Mouse (Mus musculus) brain, adult 2 months (tissue): ENCODE measurements around the gene Mplkip.

Experiments
- DNase-seq: peaks from one replicate; pipeline ENCODE4 v3.0.0; 2011; ENCODE audit warnings: low read depth, low spot score

Mplkip gene

DNA sequence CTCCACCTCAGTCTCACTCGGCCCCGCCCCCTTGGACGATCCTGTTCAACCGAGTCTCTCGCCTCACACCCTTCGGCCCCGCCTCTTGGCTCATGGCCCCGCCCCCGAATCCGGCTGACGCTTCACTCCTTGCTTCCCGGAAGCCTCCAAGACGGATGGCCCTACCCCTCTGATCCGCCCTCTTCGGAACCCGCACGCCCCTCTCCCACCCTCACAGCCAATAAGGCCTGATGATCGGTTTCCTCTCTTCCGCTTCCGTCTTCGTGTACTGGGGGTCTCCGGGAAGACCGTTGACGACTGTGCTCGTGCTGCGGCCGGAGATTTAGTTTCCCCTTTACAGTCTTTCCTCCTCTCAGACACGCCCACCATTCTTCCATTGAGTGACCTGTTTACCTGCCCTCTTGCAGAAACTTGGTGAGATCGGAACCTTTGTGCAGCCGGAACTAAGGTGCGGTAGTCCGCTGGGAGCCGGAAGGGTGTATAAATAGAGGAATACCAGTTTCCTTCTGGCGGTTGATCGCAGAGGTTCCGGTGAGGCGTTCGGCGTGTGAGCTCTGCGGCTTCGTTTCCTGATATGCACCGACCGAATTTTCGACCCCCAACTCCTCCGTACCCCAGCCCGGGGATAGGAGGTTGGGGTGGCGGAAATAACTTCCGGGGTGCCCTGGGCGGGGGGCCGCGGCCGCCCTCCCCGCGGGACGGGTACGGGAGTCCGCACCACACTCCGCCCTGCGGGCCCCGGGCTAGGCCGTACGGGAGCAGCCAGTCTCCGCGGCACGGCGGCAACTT lies at the start of gene Mplkip, which contains the start of gene Sugct:
Gene Mplkip (plus strand): TSS at position 282 of the 789 bp plus-strand sequence.
Gene Sugct (minus strand): TSS at position 643 of the 789 bp plus-strand sequence.
- DNase-seq = peak; percentile 100

- DNase-seq = no peak
Measured at GRCm38 (mm10) chr13:17667380-17667779, 27.6 kb upstream of the Mplkip start.

GRCm38 (mm10) chr13:17671122-17671521 lies 23.9 kb upstream of the Mplkip start:
- no peak for DNase-seq

- no peak for DNase-seq
Measured at GRCm38 (mm10) chr13:17689461-17689860, 5.5 kb upstream of the Mplkip start.

DNA sequence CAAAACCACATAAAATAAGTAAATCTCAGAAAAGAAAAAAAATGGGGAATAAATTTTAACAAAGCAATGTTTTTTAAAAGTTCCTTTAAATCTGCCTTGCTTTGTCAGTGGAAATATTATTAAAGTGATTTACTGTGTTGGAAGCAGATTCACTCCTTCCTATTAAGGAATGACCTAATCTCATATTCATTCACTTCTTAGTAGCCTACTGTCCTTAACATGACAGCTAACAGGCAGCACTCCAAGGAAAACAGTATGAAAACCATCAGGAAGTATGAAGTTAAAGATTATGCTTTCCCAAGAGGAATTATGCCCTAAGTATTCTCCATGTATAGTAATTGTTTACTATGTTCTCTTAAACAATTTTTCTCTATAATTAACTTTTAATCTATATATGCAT lies 4.3 kb upstream of the Mplkip start:
- DNase-seq = no peak

- no peak for DNase-seq
Measured at GRCm38 (mm10) chr13:17691436-17691835, 3.6 kb upstream of the Mplkip start.

- DNase-seq = peak; percentile 67
Measured at GRCm38 (mm10) chr13:17693816-17694215, 1.2 kb upstream of the Mplkip start.

- peak; percentile 32 for DNase-seq
Measured at GRCm38 (mm10) chr13:17694414-17694813, 578 bp upstream of the Mplkip start.

DNA sequence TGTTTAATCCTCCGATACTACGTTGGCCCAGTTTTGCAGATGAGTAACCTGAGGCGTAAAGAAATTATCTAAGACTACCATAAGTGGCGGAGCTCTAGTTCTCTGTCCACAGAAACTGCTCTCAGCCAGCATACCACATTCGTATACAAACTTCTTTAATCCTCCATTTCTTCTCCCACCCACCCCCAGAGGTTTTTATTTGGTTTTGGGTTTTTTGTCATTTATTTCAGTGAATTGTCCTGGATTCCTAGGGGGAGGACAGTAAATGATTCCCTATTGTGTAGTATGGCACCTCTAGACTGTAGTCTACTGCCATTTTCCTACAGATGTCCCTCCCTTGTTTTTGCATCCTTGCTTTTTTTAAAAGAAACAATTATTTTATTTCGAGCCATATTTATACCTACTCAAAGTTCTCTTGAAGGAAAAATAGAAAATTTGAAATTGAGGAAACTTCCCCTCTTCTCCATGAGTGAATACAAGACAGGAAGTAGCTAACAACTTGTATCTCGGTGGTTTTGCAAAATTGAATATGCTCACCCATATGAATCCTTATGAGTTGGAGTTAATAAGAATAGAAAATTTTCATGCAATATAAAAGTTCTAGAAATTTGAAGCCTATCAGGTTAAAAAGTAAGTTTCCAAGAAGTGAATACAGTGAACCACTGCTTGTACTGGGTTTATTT lies 1.0 kb downstream of the Mplkip start:
- DNase-seq = peak; percentile 25

- no peak for DNase-seq
Measured at GRCm38 (mm10) chr13:17700090-17700715, 5.2 kb downstream of the Mplkip start.

DNA sequence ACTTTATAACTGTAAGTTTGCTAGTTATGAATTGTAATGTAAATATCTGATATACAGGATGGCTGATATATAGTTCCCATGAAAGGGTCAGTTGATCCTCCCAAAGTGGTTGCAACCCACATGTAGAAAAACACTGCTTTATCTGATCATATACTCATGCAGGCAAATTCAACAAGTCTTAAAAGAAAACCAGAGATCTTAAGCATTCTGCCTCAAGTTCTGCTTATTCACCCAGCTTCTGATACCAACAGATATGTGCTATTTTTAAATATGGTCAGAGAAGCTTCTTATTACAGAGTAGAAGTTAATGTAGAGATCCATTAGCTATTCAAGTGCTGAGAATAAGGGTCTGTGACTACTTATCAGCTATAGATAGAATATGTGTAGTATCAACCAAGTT lies 6.3 kb downstream of the Mplkip start:
- no peak for DNase-seq

DNA sequence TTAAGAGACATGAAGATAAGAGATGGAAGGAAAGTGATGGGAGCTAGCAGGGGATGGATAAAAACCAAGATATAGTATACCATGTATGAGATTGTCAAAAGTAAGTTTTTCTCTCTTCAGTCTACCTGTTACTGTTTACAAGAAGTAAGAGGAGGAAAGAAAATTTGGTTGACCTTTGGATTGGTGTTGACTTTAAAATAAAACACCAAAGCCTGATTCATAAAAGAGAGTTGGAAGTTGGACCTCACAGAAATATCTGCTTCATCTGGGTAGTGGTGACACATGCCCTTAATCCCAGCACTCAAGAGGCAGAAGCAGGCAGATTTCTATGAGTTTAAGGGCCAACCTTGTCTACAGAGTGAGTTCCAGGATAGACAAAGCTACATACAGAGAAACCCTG lies 7.3 kb downstream of the Mplkip start:
- no peak for DNase-seq

DNA sequence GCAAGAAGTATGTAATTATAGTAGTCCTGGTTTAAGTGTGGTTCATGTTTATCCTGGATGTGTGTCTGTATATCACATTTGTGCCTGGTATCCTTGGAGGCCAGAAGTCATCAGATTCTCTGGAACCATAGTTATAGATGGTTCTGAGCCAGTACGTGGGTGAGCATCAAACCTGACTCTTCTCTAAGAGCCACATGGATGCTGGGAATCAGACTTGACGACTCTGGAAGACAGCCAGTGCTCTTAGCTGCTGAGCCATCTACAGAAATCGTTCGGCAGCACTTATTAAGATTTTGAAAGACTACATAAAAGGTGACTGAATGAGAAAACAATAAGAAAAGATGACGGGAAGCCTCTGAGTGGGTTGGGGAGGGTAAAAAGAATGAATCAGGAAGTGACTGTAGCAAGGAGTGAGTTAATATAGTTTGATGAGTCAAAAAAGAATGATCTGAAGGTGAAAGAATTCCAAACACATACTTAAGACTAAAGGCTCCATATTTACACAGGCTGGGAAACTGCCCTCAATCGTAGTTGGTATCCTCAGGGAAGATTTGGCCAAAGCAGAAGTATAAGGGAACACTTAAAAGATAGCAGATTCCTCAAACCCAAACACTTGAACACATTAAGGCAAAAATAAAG lies 10.3 kb downstream of the Mplkip start:
- peak; percentile 75 for DNase-seq

GRCm38 (mm10) chr13:17708784-17709311 lies 13.9 kb downstream of the Mplkip start:
- no peak for DNase-seq

- DNase-seq = no peak
Measured at GRCm38 (mm10) chr13:17717357-17717756, 22.4 kb downstream of the Mplkip start.

- DNase-seq = no peak
Measured at GRCm38 (mm10) chr13:17727922-17728321, 32.9 kb downstream of the Mplkip start.

DNA sequence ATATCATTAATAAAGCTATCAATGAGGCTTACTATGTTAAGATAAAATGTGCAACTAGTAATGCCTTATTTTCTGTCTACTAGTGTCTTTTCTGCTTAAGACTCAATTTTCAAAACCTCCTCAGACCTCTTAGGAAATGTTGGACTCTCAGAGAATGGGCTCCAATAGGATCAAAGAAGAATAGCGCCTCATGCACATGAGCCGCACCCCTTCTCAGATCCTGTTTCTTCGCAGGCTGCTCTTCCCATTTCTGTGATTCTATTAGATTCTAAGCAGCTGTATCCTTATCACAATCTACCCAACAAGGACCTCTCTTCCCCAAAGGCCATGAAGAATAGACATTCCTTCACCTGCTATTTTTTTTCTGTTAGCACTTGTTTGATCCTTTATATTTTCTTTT lies 33.8 kb downstream of the Mplkip start:
- DNase-seq = no peak
